Mouse (Mus musculus): ENCODE measurements around the gene Vamp2. TPM values are rescaled to one million over a fixed set of nuclear protein-coding genes. Genes with fewer than 3 reads are reported as not detected.

The Vamp2 gene
- total RNA-seq, 2 experiments from 2014 or later = 8.2 to 41.2 TPM

DNA sequence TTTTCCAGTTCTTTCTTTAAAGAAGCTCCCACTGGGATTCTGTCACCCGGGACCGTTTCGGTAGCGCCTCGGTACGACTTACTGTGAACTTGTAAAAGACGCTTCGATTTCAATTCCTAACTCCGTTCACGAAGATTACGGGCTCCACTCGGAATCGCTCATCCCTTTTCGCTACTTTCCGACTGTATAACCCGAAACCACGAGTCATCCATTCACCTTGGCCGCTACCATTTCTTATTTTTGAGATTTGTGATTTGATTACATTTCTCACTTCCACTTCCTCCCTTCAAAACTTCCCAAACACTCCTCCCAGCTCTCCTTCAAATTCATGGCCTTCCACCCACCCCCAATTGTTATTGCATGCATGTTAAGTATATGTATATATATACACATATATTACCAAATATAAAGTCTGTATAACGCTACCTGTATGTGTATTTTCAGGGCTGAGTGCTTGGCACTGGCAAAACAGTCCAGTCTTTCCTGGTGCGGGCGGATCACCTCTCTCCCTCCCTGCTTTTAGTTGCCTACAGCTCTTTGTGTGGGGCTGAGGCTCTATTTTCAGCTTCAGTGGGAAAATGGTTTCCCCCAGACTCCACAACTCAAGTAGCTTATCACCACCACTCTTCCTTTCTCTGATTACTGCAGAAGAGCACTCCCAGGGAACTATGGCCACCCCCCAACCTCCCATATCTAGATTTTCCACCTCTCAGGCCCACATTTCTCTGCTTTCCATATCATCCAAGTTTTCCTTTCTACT lies 22.9 kb downstream of the Vamp2 start:
- ATAC-seq (replicated peaks; ENCODE audit: poor library complexity) = peak; percentile 17; the same call in 1 of the 2 replicates

DNA sequence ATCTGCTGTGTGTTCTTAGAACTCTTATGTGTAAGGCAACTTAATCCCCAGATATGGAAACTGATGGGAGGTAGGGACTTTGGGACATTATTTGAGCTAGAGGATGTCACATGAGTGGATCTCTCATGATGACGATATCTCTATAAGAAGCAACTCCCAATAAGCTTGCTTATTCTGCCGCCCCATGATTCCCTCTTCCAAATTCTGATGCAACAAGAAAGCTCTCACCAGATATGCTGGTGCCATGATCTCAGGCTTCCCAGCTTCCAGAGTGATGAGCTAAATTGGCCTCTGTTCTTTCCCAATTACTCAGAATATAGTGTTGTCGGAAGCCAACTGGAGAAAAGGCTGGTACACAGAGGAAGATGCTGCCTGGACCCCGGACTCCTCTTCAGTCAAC lies 23.6 kb downstream of the Vamp2 start:
- no peak for ATAC-seq (replicated peaks; ENCODE audit: poor library complexity)

- ATAC-seq (replicated peaks; ENCODE audit: poor library complexity) = no peak
Observed at GRCm38 (mm10) chr11:69114018-69114417, 25.7 kb downstream of the Vamp2 start.

GRCm38 (mm10) chr11:69114621-69115020 lies 26.3 kb downstream of the Vamp2 start:
- no peak for ATAC-seq (replicated peaks; ENCODE audit: poor library complexity)

DNA sequence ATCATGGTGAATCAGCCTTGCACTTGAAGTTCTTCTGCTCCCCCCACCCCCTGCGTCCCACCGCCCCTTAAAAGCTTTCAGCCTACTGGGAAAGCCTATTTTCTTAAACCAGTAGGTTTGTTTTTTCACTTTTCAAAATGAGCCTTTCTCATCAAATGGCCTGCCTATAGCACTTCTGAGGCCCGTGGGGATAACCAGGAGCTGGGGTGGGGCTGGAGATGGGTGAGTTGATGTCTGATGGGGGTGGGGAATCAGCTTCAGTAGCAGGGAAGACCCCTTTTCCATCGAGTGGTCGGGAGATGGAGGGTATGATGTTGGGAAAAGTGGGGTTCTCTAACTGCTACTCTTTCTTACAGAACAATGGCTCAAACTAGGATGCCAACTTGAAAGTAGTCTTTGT lies 28.6 kb downstream of the Vamp2 start:
- ATAC-seq (replicated peaks; ENCODE audit: poor library complexity) = no peak

DNA sequence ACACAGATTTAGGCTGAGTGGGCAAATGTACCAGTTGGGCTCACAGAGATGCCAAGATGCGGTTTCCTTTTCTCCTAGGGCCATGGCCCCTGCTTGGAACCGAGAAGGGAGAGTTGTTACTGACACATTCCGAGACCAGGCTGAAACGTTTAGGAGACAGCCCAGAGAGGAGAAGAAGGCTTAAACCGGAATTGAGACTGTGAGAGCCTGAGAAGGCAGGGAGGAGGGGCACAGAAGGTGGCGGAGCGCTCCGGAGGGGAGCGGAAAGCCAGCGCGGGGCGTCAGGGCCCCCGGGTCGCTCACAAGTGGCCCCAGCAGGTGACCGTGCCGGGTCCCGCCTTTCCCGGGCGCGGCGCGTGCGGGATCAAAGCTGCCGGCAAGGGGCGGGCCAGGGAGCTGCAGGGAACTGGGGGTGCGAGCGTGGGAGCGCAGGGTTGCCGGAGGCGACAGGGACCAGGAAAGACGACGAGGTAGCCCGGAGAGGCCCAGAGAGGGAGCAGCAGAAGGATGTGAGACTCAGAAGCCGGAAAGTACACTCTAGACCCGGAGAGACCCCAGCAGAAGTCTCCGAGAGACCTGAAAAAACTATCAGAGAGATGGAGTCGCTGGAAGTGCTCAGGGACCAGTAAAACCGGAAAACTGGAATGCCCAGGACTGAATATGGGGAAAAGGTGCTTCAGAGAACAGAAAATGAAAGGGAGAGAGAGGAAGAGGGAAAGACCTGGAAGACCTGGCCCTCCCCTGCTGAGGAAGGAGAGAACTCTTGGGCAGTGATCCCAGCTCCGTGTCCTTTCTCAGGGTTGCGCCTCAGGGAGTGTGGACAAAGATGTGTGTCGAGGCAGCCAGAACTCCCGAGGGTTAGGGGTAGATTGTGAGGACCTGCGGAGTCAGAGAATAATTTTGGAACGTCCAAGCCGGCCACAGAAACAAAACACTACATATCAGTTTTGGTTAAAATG lies 29.7 kb downstream of the Vamp2 start:
- peak; percentile 17 for ATAC-seq (replicated peaks; ENCODE audit: poor library complexity)

- peak; percentile 39 for ATAC-seq (replicated peaks; ENCODE audit: poor library complexity)
Observed at GRCm38 (mm10) chr11:69118765-69119164, 30.5 kb downstream of the Vamp2 start.

DNA sequence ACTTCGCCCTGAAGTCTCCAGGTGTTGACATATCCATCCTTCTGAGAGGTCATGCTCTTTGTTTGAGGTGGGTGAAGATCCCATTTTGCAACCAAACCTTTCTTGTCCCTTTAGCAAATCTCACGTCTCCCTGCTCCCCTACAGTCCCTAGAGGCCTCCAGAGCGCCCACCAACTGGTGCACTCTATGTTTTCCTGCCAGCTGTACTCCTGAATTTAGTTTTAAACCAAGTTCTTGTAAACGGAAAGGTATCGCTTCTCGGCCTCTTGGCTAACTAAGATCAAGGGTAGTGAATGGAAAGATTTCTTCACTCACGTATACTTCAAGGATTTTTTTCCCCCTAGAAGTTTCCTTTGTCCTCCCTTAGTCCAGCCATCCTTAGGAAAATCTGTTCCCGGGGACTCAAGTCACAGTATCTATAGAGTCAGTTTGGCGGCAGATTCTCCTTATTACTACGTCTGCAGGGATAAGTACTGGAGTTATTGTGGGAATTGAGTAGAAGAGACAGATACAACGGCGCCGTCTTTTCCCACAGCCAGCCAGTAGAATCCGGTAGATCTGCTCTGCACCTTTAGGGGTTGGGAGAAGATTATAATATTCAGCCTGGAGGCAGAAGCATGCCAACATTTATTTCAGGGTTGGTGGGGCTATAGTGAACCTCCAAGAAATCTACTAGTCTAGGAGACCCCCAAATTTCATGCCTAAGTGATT lies 31.3 kb downstream of the Vamp2 start:
- ATAC-seq (replicated peaks; ENCODE audit: poor library complexity) = no peak

GRCm38 (mm10) chr11:69120221-69121000 lies 32.1 kb downstream of the Vamp2 start, which contains the start of gene Hes7:
Gene Hes7 (plus strand): TSS chr11:69120404.
- no peak for ATAC-seq (replicated peaks; ENCODE audit: poor library complexity)

GRCm38 (mm10) chr11:69121001-69121740 lies 32.9 kb downstream of the Vamp2 start:
- no peak for ATAC-seq (replicated peaks; ENCODE audit: poor library complexity)

GRCm38 (mm10) chr11:69121741-69122335 lies 33.5 kb downstream of the Vamp2 start:
- ATAC-seq (replicated peaks; ENCODE audit: poor library complexity) = no peak

- peak; percentile 26 for ATAC-seq (replicated peaks; ENCODE audit: poor library complexity)
Observed at GRCm38 (mm10) chr11:69122336-69122951, 34.2 kb downstream of the Vamp2 start, which contains the start of gene 9130213A22Rik. Gene 9130213A22Rik (minus strand): TSS chr11:69122589.

DNA sequence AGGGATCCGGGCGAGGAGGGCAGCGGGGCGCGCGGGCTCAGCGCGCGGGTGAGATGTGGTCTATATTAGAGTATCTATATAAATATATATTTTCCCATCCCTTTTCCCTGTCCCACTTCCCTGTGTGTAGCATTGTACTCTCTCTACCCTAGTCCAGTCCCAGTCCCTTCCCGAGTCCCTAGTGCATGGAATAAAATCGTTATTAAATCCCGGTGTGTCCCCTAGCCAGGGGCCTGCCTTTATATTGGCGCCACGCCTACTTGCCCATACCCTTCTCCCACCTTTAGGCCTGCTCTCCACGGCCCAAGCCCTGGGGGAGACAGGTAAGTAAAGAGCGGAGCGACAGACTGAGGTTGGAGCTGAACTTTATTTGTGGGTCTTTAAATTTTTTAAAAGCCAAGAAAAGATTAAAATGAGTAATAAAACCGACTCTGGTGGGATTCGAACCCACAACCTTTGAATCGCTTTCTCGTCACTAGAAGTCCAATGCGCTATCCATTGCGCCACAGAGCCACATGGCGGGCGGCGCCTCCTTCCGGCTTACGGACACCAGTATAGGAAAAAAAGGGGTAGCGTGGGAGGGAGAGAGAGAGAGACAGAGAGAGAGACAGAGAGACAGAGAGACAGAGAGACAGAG lies 34.9 kb downstream of the Vamp2 start:
- ATAC-seq (replicated peaks; ENCODE audit: poor library complexity) = peak; percentile 26

DNA sequence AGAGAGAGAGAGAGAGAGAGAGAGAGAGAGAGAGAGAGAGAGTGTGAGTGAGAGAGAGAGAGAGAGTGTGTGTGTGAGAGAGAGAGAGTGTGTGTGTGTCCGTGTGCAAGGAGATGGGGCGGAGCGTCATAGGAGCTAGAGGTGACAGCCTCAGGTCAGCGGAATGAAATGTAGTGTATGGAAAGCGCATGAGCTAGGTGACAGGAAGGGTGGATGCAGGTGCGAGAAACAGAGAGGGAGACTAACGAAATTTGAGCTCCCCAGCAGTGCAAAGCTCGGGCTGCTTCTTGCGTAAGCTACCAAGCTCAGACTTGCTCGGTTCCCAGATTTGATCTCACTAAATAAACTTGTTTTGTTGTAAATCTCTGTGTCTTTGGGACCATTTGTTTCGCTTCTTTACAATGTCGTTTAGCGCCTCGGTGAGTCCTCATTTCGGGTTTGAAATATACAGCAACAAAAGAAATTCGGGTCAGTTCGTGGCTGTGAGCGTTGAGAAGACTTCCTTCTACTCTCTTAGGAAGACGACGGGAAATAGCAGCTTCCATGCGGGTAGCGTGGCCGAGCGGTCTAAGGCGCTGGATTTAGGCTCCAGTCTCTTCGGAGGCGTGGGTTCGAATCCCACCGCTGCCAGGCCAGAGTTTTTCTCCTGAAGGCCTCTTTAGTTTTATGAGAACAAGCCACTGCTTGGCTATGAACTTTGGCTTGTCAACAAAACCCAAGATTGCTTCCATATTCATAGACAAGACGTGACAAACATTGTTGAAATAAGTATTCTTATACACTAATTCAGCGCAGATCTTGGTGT lies 35.6 kb downstream of the Vamp2 start:
- ATAC-seq (replicated peaks; ENCODE audit: poor library complexity) = peak; percentile 44

- peak; percentile 4 for ATAC-seq (replicated peaks; ENCODE audit: poor library complexity)
Observed at GRCm38 (mm10) chr11:69124498-69124847, 36.2 kb downstream of the Vamp2 start.

- ATAC-seq (replicated peaks; ENCODE audit: poor library complexity) = peak; percentile 40
Observed at GRCm38 (mm10) chr11:69125041-69125851, 37.0 kb downstream of the Vamp2 start.

- ATAC-seq (replicated peaks; ENCODE audit: poor library complexity) = no peak
Observed at GRCm38 (mm10) chr11:69125852-69125918, 37.4 kb downstream of the Vamp2 start, which contains the start of gene Aloxe3. Gene Aloxe3 (plus strand): TSS chr11:69125896.
